Mouse (Mus musculus) frontal cortex, postnatal 25 days (tissue): ENCODE results near the gene Edil3.
"Not testable (repeated sequence)": the region's sequence is repeated elsewhere in the genome, so short reads cannot be mapped to it uniquely, and the experiment has no call there.

ENCODE experiments used
- DNase-seq, 2 experiments: peaks; one replicate each; pipeline ENCODE4 v3.0.0; 2022; ENCODE audit warnings: low spot score in 2 of 2

Edil3 gene

GRCm38 (mm10) chr13:88972355-88972754, 151.1 kb downstream of the Edil3 start:
- DNase-seq = no peak

GRCm38 (mm10) chr13:89007696-89008427, 186.6 kb downstream of the Edil3 start:
- DNase-seq = no peak

GRCm38 (mm10) chr13:89012500-89012899, 191.2 kb downstream of the Edil3 start:
- no peak for DNase-seq

GRCm38 (mm10) chr13:89029817-89030539, 208.7 kb downstream of the Edil3 start:
- no peak for DNase-seq

GRCm38 (mm10) chr13:89035711-89036110, 214.4 kb downstream of the Edil3 start:
- no peak for DNase-seq

- no peak for DNase-seq
These were observed 220.2 kb downstream of the Edil3 start for GRCm38 (mm10) chr13:89041495-89041894.

- not testable (repeated sequence) for DNase-seq
These were observed 248.9 kb downstream of the Edil3 start for GRCm38 (mm10) chr13:89070132-89070531.

GRCm38 (mm10) chr13:89076212-89076611, 254.9 kb downstream of the Edil3 start:
- DNase-seq = no peak

- no peak for DNase-seq
These were observed 284.6 kb downstream of the Edil3 start for GRCm38 (mm10) chr13:89105889-89106288.

- DNase-seq = no peak
These were observed 296.3 kb downstream of the Edil3 start for GRCm38 (mm10) chr13:89117551-89117950.

- no peak for DNase-seq
These were observed 298.5 kb downstream of the Edil3 start for GRCm38 (mm10) chr13:89119809-89120208.

- DNase-seq = no peak
These were observed 301.4 kb downstream of the Edil3 start for GRCm38 (mm10) chr13:89122511-89123253.

- no peak for DNase-seq
These were observed 302.1 kb downstream of the Edil3 start for GRCm38 (mm10) chr13:89123396-89123795.

GRCm38 (mm10) chr13:89146056-89146547, 324.8 kb downstream of the Edil3 start:
- DNase-seq = no peak

GRCm38 (mm10) chr13:89151878-89152277, 330.6 kb downstream of the Edil3 start:
- DNase-seq = no peak

GRCm38 (mm10) chr13:89167960-89168359, 346.7 kb downstream of the Edil3 start:
- no peak for DNase-seq

GRCm38 (mm10) chr13:89170040-89170439, 348.8 kb downstream of the Edil3 start:
- DNase-seq = no peak

GRCm38 (mm10) chr13:89175154-89175553, 353.9 kb downstream of the Edil3 start:
- no peak for DNase-seq

GRCm38 (mm10) chr13:89189051-89189450, 367.8 kb downstream of the Edil3 start:
- DNase-seq = no peak

- no peak for DNase-seq
These were observed 375.7 kb downstream of the Edil3 start for GRCm38 (mm10) chr13:89197019-89197418.

GRCm38 (mm10) chr13:89199275-89199674, 378.0 kb downstream of the Edil3 start:
- DNase-seq = no peak

GRCm38 (mm10) chr13:89238104-89238503, 416.8 kb downstream of the Edil3 start:
- no peak for DNase-seq
